Mouse (Mus musculus) layer of hippocampus, postnatal 10 days (tissue): Measurements from ENCODE around the gene Chmp2a. TPM values are rescaled to one million over a fixed set of nuclear protein-coding genes. Genes with fewer than 3 reads are reported as not detected.
A peak's percentile ranks its signal among the peaks of the same experiment; 100 is the strongest.

Source experiments
- DNase-seq, 2 experiments: peaks; one replicate each; pipeline ENCODE4 v3.0.0; 2021; ENCODE audit warnings: low spot score in 2 of 2
- total RNA-seq, 2 experiments: library from RNA; stranded (reverse); gene quantifications; 2 replicates each; pipeline ENCODE4 v1.2.3; 2021

Gene Chmp2a
- total RNA-seq, 2 experiments from 2014 or later: 133 to 151 TPM

- peak in 1 of 2 experiments; percentile 35 for DNase-seq
Observed at GRCm38 (mm10) chr7:13035211-13035855, 726 bp upstream of the Chmp2a start.

GRCm38 (mm10) chr7:13033451-13034147 lies 1.0 kb downstream of the Chmp2a start:
- DNase-seq: peak in 1 of 2 experiments; percentile 22

- peak in 1 of 2 experiments; percentile 13 for DNase-seq
Observed at GRCm38 (mm10) chr7:13032541-13032940, 2.1 kb downstream of the Chmp2a start.

- no peak for DNase-seq
Observed at GRCm38 (mm10) chr7:13031983-13032382, 2.6 kb downstream of the Chmp2a start.

- DNase-seq: no peak
Observed at GRCm38 (mm10) chr7:13031069-13031468, 3.5 kb downstream of the Chmp2a start.

- no peak for DNase-seq
Observed at GRCm38 (mm10) chr7:13028986-13029385, 5.6 kb downstream of the Chmp2a start.

GRCm38 (mm10) chr7:13025511-13026112 lies 9.0 kb downstream of the Chmp2a start:
- DNase-seq: no peak

- peak; percentile 89 to 93 for DNase-seq
Observed at GRCm38 (mm10) chr7:13024805-13025204, 9.8 kb downstream of the Chmp2a start.

- peak; percentile 97 to 98 for DNase-seq
Observed at GRCm38 (mm10) chr7:13023928-13024731, 10.5 kb downstream of the Chmp2a start.

- peak; percentile 46 to 61 for DNase-seq
Observed at GRCm38 (mm10) chr7:13022773-13023535, 11.7 kb downstream of the Chmp2a start.

- no peak for DNase-seq
Observed at GRCm38 (mm10) chr7:13015217-13015616, 19.4 kb downstream of the Chmp2a start.

- DNase-seq: no peak
Observed at GRCm38 (mm10) chr7:13014275-13014839, 20.2 kb downstream of the Chmp2a start.

GRCm38 (mm10) chr7:13013671-13014070 lies 20.9 kb downstream of the Chmp2a start:
- no peak for DNase-seq

- peak in 1 of 2 experiments; percentile 8 for DNase-seq
Observed at GRCm38 (mm10) chr7:13010005-13010908, 24.4 kb downstream of the Chmp2a start, which contains the start of gene Zbtb45. TSS of gene Zbtb45 (minus strand) at chr7:13010034.

- peak; percentile 94 for DNase-seq
Observed at GRCm38 (mm10) chr7:13009143-13010004, 25.2 kb downstream of the Chmp2a start.

GRCm38 (mm10) chr7:13007341-13008092 lies 27.1 kb downstream of the Chmp2a start:
- DNase-seq: peak; percentile 10 to 39

- no peak for DNase-seq
Observed at GRCm38 (mm10) chr7:13006531-13006930, 28.1 kb downstream of the Chmp2a start.
